Mouse (Mus musculus): Measurements from ENCODE around the gene Xab2. TPM values are rescaled to one million over a fixed set of nuclear protein-coding genes. Genes with fewer than 3 reads are reported as not detected.

Xab2 gene
- 139 TPM for polyA plus RNA-seq (2017; shearing (Covaris generic))

DNA sequence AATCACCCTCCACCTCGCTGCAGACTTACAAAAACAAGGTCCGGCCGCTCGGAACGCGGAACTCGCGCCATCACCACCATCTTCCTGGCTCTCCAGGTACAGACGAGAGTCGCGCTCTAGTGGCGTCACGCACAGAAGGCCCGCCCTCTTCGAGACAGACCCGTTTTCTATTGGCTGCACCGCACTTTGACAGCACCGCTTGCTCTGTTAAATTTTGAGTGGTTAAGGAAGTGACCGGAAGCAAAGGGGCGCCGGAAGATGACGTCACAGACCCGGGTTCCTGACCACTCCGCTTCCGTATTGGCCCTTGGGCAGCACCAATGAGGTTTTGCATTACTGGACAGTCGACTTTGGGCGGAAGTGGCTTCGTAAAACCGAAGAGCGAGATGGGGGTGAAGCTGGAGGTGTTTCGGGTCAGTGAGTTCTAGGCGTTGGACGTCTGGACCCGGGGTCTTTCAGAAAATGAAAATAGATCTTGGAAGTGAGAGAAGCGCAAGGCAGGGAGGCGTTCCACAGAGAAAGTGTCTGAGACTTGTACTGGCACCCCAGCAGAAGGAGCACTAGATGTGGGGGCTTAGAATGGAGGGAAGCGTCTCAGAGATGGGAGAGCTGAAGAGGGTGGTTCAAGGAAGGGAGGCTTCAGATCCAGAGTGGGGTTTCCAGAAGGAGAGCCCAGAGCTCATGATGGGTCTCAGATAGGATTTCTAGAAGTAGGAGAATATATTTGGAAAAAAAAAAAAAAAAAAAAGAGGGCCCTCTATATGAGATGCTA is at the start of gene Xab2, which contains the start of gene Pet100:
Gene Xab2 (minus strand): TSS at position 118 of the 772 bp plus-strand sequence.
Gene Pet100 (plus strand): TSS at position 350 of the 772 bp plus-strand sequence.

DNA sequence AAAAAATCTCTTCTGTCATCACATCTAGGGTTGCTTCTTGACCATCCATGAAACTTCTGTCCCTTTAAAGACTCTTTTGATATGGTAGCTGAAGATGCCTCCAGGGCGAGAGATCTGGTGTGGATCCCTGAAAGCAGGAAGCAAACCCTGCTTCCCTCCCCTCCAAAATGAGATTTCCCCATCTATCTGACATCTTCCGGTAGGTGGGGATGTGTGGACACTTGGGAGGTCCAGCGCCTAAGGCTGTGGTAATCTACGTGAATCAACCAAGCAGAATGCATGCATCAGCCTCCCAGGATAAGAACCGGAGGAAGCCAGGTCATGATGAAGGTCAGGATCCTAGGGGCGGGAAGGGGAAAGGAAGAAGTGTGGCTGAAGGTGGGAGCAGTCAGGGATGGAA is 44.4 kb upstream of the Xab2 start, which contains the start of gene Mcemp1:
Gene Mcemp1 (plus strand): TSS at position 248 of the 400 bp plus-strand sequence.

GRCm38 (mm10) chr8:3655526-3655925 is 34.4 kb upstream of the Xab2 start, which contains the start of gene Retn:
Gene Retn, plus strand, starts transcription at chr8:3655770.

DNA sequence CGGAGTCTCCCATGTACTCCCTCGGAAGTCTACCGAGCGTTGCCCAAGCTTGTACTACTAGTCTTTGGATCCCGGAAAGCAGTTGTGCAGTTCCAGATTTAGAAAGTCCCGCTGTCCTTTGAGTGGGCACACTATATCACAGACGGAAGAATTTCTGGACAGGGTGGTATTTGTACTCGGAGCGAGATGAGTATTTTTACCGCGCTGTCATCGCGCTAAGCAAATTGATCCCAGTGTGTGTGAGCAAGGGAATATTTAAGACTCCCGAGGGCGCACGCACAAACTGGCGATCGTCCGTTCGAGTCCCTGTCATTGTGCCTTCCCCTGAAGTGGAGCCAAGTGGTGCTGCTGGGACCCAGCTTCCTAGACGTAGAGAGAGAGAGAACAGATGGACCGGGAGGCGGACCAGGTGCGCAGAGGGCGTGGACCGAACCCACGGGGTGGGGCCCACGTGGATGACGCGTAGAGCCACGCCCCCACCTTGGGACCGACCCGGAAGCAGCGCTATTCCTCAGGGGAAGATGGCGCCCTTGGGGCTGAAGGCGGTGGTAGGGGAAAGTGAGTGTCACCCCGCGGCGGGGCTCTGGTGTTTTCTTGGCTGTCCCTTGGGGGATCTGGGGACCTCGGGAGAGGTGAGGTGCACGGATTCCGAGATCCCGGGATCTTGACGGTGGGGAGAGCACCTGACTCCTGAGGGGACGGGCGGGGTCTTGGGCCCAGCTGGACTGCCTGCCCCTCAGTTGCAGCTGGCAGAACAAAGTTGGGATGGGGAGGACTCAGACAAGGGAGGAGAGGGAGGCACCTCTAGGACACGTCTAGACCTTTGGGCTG is 9.7 kb upstream of the Xab2 start, which contains the start of gene Stxbp2:
Gene Stxbp2 (plus strand): TSS at position 309 of the 831 bp plus-strand sequence.

GRCm38 (mm10) chr8:3625445-3625844 is 4.3 kb upstream of the Xab2 start, which contains the start of gene Pcp2:
Gene Pcp2, minus strand, starts transcription at chr8:3625545.

DNA sequence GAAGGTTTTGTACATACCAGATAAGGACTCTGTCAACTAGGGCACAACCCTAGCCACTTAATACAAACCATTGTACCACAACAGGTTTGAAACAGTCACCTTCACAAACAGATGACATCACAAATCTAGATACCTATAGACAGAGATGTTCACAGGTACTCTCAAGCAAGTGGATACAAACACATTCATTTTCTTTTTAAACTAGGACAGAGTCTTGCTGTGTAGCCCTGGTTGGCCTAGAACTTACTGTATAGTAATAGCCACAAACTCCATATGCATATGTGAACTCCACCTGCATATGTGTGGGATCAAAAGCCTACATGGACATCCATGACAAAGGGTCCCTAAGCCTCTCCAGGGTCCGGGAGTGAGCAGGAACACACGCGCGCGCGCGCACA is 34.1 kb downstream of the Xab2 start, which contains the start of gene Camsap3:
Gene Camsap3 (plus strand): TSS at position 301 of the 398 bp plus-strand sequence.

GRCm38 (mm10) chr8:3567641-3568371 is 53.3 kb downstream of the Xab2 start, which contains the start of gene C330021F23Rik:
Gene C330021F23Rik, plus strand, starts transcription at chr8:3567990.

Other genes with a start within 250 kb of the Xab2 start
- gene Arhgef18, start 228.3 kb downstream of the Xab2 start, polyA plus RNA-seq (2017; shearing (Covaris generic)) = 47.6 TPM
- 6.5 TPM for gene Pex11g, start 153.6 kb downstream of the Xab2 start, polyA plus RNA-seq (2017; shearing (Covaris generic))
- gene Tex45, start 150.5 kb downstream of the Xab2 start, polyA plus RNA-seq (2017; shearing (Covaris generic)) = not detected
- 3.1 TPM for gene Zfp358, start 128.2 kb downstream of the Xab2 start, polyA plus RNA-seq (2017; shearing (Covaris generic))
- gene Mcoln1, start 120.9 kb downstream of the Xab2 start, polyA plus RNA-seq (2017; shearing (Covaris generic)) = 20.7 TPM
- gene Pnpla6, start 105.9 kb downstream of the Xab2 start, polyA plus RNA-seq (2017; shearing (Covaris generic)) = 55.6 TPM
- gene C330021F23Rik, start 53.3 kb downstream of the Xab2 start, polyA plus RNA-seq (2017; shearing (Covaris generic)) = not detected
- 0.06 TPM for gene Camsap3, start 34.0 kb downstream of the Xab2 start, polyA plus RNA-seq (2017; shearing (Covaris generic))
- 142 TPM for gene Pet100, start 232 bp upstream of the Xab2 start, polyA plus RNA-seq (2017; shearing (Covaris generic))
- gene Pcp2, start 4.2 kb upstream of the Xab2 start, polyA plus RNA-seq (2017; shearing (Covaris generic)) = not detected
- gene Stxbp2, start 9.6 kb upstream of the Xab2 start, polyA plus RNA-seq (2017; shearing (Covaris generic)) = 252 TPM
- not detected for gene Retn, start 34.5 kb upstream of the Xab2 start, polyA plus RNA-seq (2017; shearing (Covaris generic))
- not detected for gene Mcemp1, start 44.4 kb upstream of the Xab2 start, polyA plus RNA-seq (2017; shearing (Covaris generic))
- gene Fcor, start 51.0 kb upstream of the Xab2 start, polyA plus RNA-seq (2017; shearing (Covaris generic)) = not detected
- gene Trappc5, start 55.0 kb upstream of the Xab2 start, polyA plus RNA-seq (2017; shearing (Covaris generic)) = 38.9 TPM
- 1.1 TPM for gene Fcer2a, start 72.9 kb upstream of the Xab2 start, polyA plus RNA-seq (2017; shearing (Covaris generic))
- not detected for gene Clec4g, start 99.3 kb upstream of the Xab2 start, polyA plus RNA-seq (2017; shearing (Covaris generic))
- gene Cd209a, start 127.7 kb upstream of the Xab2 start, polyA plus RNA-seq (2017; shearing (Covaris generic)) = 0.43 TPM
- not detected for gene Cd209e, start 233.0 kb upstream of the Xab2 start, polyA plus RNA-seq (2017; shearing (Covaris generic))